Mouse (Mus musculus) megakaryocyte, embryonic 14.5 days (primary cell): ENCODE data around the gene Atf6. TPM values are rescaled to one million over a fixed set of nuclear protein-coding genes. Genes with fewer than 3 reads are reported as not detected.

Source experiments
- H3K27me3 ChIP-seq: replicated peaks from 2 replicates; pipeline ENCODE3; 2012; ENCODE audit warnings: inconsistent platforms
- H3K36me3 ChIP-seq: replicated peaks from 2 replicates; pipeline ENCODE3; 2012; ENCODE audit warnings: low read length, inconsistent platforms, mixed read lengths
- H3K4me1 ChIP-seq: 2 replicates; pipeline ENCODE4 v1.6.1; 2012; ENCODE audit warnings: inconsistent platforms
- H3K4me3 ChIP-seq: replicated peaks from 2 replicates; pipeline ENCODE3; 2012; ENCODE audit warnings: moderate library complexity, mild to moderate bottlenecking, inconsistent platforms
- H3K9me3 ChIP-seq: 2 replicates; pipeline ENCODE4 v1.6.1; 2012; ENCODE audit warnings: inconsistent platforms
- FLI1 ChIP-seq: IDR thresholded peaks from 2 replicates; pipeline ENCODE4 v1.6.1; 2012; ENCODE audit warnings: low read length, inconsistent platforms, mixed read lengths
- GATA1 ChIP-seq: IDR thresholded peaks from 3 replicates; pipeline ENCODE4 v1.6.1; 2012; ENCODE audit warnings: mixed read lengths, low read length, inconsistent platforms, borderline replicate concordance
- polyA plus RNA-seq: library from polyadenylated mRNA; stranded (reverse); fragments of >175 nt; gene quantifications from 2 replicates; pipeline ENCODE4 v1.2.3, GENCODE M21; 2012; ENCODE audit warnings: low replicate concordance; ENCODE audit not compliant: insufficient read depth

The Atf6 gene
- polyA plus RNA-seq, 1 experiment, result 4.8 TPM

GRCm38 (mm10) chr1:170900799-170901467, 33.4 kb upstream of the Atf6 start:
- no peak for TF ChIP-seq FLI1
- TF ChIP-seq GATA1, result no peak
- H3K4me3 ChIP-seq, result peak overlapping the region; percentile 83
- peaks cover 32% of the 10 kb centered on the region for H3K27me3 ChIP-seq
- H3K36me3 ChIP-seq, result no peaks in the 10 kb centered on the region
- H3K4me1 ChIP-seq, result peaks cover 30% of the 10 kb centered on the region
- no peaks in the 10 kb centered on the region for H3K9me3 ChIP-seq

GRCm38 (mm10) chr1:170898413-170899075, 31.0 kb upstream of the Atf6 start:
- no peaks in the 10 kb centered on the region for H3K9me3 ChIP-seq
- no peak overlapping the region for H3K4me3 ChIP-seq
- peaks cover 21% of the 10 kb centered on the region for H3K27me3 ChIP-seq
- peaks cover 30% of the 10 kb centered on the region for H3K4me1 ChIP-seq
- H3K36me3 ChIP-seq, result no peaks in the 10 kb centered on the region
- no peak for TF ChIP-seq GATA1
- TF ChIP-seq FLI1, result no peak

GRCm38 (mm10) chr1:170896651-170897281, 29.2 kb upstream of the Atf6 start:
- TF ChIP-seq FLI1 (no peak), GATA1 (no peak)
- no peaks in the 10 kb centered on the region for H3K36me3 ChIP-seq
- H3K4me1 ChIP-seq, result peaks cover 35% of the 10 kb centered on the region
- H3K4me3 ChIP-seq, result no peak overlapping the region
- peaks cover 11% of the 10 kb centered on the region for H3K27me3 ChIP-seq
- no peaks in the 10 kb centered on the region for H3K9me3 ChIP-seq

- H3K27me3 ChIP-seq, result peaks cover 11% of the 10 kb centered on the region
Measured at GRCm38 (mm10) chr1:170894603-170895602, 27.3 kb upstream of the Atf6 start.

GRCm38 (mm10) chr1:170892279-170892678, 24.7 kb upstream of the Atf6 start:
- no peak overlapping the region for H3K4me3 ChIP-seq
- H3K36me3 ChIP-seq, result no peaks in the 10 kb centered on the region
- H3K9me3 ChIP-seq, result peaks cover 7% of the 10 kb centered on the region; the same call in 1 of the 2 replicates
- no peak for TF ChIP-seq FLI1
- no peak for TF ChIP-seq GATA1
- peaks cover 3% of the 10 kb centered on the region for H3K27me3 ChIP-seq
- H3K4me1 ChIP-seq, result peaks cover 35% of the 10 kb centered on the region

More at GRCm38 (mm10) chr1:170894603-170895602, 27.3 kb upstream of the Atf6 start:
- no peaks in the 10 kb centered on the region for H3K36me3 ChIP-seq
- H3K9me3 ChIP-seq, result no peaks in the 10 kb centered on the region
- TF ChIP-seq GATA1, result no peak
- no peak for TF ChIP-seq FLI1
- H3K4me3 ChIP-seq, result no peak overlapping the region
- peaks cover 34% of the 10 kb centered on the region for H3K4me1 ChIP-seq

- Histone ChIP-seq H3K4me1 (peaks cover 29% of the 10 kb centered on the region), H3K27me3 (peaks cover 2% of the 10 kb centered on the region), H3K36me3 (no peaks in the 10 kb centered on the region), H3K9me3 (peaks cover 7% of the 10 kb centered on the region; the same call in 1 of the 2 replicates), H3K4me3 (no peak overlapping the region)
- TF ChIP-seq FLI1 (no peak), GATA1 (no peak)
Measured at GRCm38 (mm10) chr1:170891646-170892045, 24.1 kb upstream of the Atf6 start.

- Histone ChIP-seq H3K4me3 (no peak overlapping the region), H3K36me3 (no peaks in the 10 kb centered on the region), H3K27me3 (peaks cover 2% of the 10 kb centered on the region), H3K9me3 (peaks cover 7% of the 10 kb centered on the region; the same call in 1 of the 2 replicates), H3K4me1 (peaks cover 35% of the 10 kb centered on the region)
- TF ChIP-seq GATA1 (no peak), FLI1 (no peak)
Measured at GRCm38 (mm10) chr1:170889310-170889709, 21.7 kb upstream of the Atf6 start.

GRCm38 (mm10) chr1:170886044-170886458, 18.5 kb upstream of the Atf6 start:
- Histone ChIP-seq H3K4me1 (peaks cover 24% of the 10 kb centered on the region), H3K9me3 (peaks cover 7% of the 10 kb centered on the region; the same call in 1 of the 2 replicates), H3K27me3 (peaks cover 2% of the 10 kb centered on the region), H3K36me3 (peaks cover 8% of the 10 kb centered on the region), H3K4me3 (no peak overlapping the region)
- no peak for TF ChIP-seq GATA1
- no peak for TF ChIP-seq FLI1
